Mouse (Mus musculus) liver, adult 2 months (tissue): ENCODE measurements at regions not wholly inside any gene's neighbourhood (a gene's known extent, or its start where the extent isn't known, plus 50 kb on each side); places are given as distances from the start of the nearest gene placed in this dataset.

Source experiments
- DNase-seq: peaks from one replicate; pipeline ENCODE4 v3.0.0-alpha.2; 2011; ENCODE audit warnings: low read depth, low spot score; ENCODE audit errors: extremely low read depth
- H3K27ac ChIP-seq: fragments of 200-500 bp; replicated peaks from 2 replicates; pipeline ENCODE4 v1.5.1; 2012; ENCODE audit warnings: low read depth, mild to moderate bottlenecking, control low read depth, inconsistent platforms, low read length; ENCODE audit not compliant: insufficient read depth
- H3K27me3 ChIP-seq: fragments of 200-500 bp; 2 replicates; pipeline ENCODE4 v1.6.1; 2012; ENCODE audit warnings: mild to moderate bottlenecking, moderate library complexity, low read length, inconsistent platforms; ENCODE audit not compliant: control insufficient read depth, insufficient read depth
- H3K36me3 ChIP-seq: fragments of 200-500 bp; 2 replicates; pipeline ENCODE4 v1.6.1; 2012; ENCODE audit warnings: low read length, inconsistent platforms; ENCODE audit not compliant: control insufficient read depth, insufficient read depth
- H3K4me1 ChIP-seq: fragments of 200-500 bp; 2 replicates; pipeline ENCODE4 v1.6.1; 2011; ENCODE audit warnings: low read length; ENCODE audit not compliant: control insufficient read depth, insufficient read depth
- H3K4me3 ChIP-seq: fragments of 200-500 bp; 2 replicates; pipeline ENCODE4 v1.5.1; 2011; ENCODE audit warnings: low read depth, mild to moderate bottlenecking, control low read depth, low read length, moderate library complexity; ENCODE audit not compliant: insufficient read depth
- H3K79me2 ChIP-seq: fragments of 200-500 bp; 2 replicates; pipeline ENCODE4 v1.6.1; 2012; ENCODE audit warnings: inconsistent platforms, mild to moderate bottlenecking, low read length, moderate library complexity; ENCODE audit not compliant: control insufficient read depth, insufficient read depth
- H3K9ac ChIP-seq: fragments of 200-500 bp; 2 replicates; pipeline ENCODE4 v1.6.1; 2012; ENCODE audit warnings: low read depth, mild to moderate bottlenecking, control low read depth, inconsistent platforms, low read length
- CTCF ChIP-seq: fragments of 200-500 bp; IDR thresholded peaks from 2 replicates; pipeline ENCODE4 v1.5.1; 2011; ENCODE audit warnings: low read depth, low read length, control low read depth
- POLR2A ChIP-seq: fragments of 200-500 bp; IDR thresholded peaks from 2 replicates; pipeline ENCODE4 v1.6.1; 2011; ENCODE audit warnings: low read length, control low read depth; ENCODE audit not compliant: insufficient read depth; ENCODE audit errors: extremely low read depth
- WGBS: fragments of 180-500 bp; shearing (Covaris S2); methylation state at CpG from one replicate; pipeline ENCODE4 v1.1.7; 2018; 5-methylcytosine and 5-hydroxymethylcytosine counted together

DNA sequence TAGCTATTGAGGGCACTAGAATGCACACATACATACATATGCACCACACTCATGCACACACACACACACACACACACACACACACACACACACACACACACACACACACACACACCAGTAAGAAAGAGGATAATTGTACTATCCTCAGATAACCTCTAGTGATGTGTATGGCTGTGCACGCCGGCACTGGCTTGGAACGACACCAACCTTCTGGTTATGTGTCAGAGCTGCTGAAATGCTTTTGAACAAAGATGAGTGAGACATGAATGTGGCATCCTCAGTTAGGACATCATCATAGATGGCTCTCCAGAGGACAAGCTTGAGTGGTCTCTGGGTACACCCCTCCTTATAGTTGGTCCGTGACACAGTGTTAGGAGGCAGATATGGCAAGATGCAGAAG is 173.0 kb upstream of the 3110018I06Rik start:
- H3K27ac ChIP-seq = no peak overlapping the region
- DNase-seq = no peak
- H3K4me3 ChIP-seq = no peak overlapping the region
- no peak for TF ChIP-seq CTCF
- TF ChIP-seq POLR2A = no peak
- no peaks in the 10 kb centered on the region for H3K79me2 ChIP-seq
- H3K9ac ChIP-seq = no peak overlapping the region
- H3K4me1 ChIP-seq = no peaks in the 10 kb centered on the region
- WGBS = 90% methylated on average over 4 of the region's 4 CpGs
- H3K27me3 ChIP-seq = no peaks in the 10 kb centered on the region
- H3K36me3 ChIP-seq = no peaks in the 10 kb centered on the region

DNA sequence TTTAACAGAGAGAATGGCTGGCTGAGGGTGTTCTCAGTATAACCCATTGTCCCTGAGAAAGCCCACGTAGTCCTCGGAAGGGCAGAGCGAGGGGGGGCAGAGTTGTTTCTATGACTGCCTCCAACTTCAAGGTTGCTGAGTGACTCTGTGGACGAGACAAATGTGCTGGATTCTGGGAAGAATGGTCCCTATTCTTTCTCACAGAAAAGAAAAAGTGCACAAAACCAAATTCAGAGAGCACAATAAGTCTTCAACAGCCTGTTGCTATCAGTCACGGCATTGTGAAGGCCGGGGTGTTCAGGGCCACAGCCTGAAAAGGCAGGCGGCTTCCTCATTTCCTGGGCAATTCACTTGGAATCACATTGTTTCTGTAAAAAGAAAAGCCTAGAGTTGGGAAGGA is 165.6 kb upstream of the 3110018I06Rik start:
- no peak for TF ChIP-seq POLR2A
- no peak for TF ChIP-seq CTCF
- no peaks in the 10 kb centered on the region for H3K27me3 ChIP-seq
- no peaks in the 10 kb centered on the region for H3K36me3 ChIP-seq
- H3K9ac ChIP-seq = no peak overlapping the region
- no peaks in the 10 kb centered on the region for H3K4me1 ChIP-seq
- no peaks in the 10 kb centered on the region for H3K79me2 ChIP-seq
- no peak overlapping the region for H3K27ac ChIP-seq
- no peak overlapping the region for H3K4me3 ChIP-seq
- WGBS = 73% methylated on average over 7 of the region's 7 CpGs
- no peak for DNase-seq

DNA sequence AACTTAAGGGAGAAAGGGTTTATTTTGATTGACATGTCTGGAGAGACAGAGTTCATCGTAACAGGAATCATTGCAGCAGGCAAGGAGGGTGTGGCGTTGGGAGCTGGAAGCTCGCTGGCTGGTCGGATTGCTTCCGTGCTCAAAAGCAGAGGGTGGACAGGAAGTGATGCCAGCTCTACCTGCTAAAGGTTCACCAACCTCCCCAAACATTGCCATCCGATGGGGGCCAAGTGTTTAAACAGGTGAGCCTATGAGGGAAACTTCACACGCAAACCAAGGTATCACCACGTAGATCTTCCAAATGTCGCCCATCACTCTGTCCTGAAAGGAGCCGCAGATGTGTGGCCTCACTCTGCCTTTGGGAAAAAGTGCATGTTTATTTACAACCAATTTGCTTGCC is 162.3 kb upstream of the 3110018I06Rik start:
- no peak for DNase-seq
- Histone ChIP-seq H3K79me2 (no peaks in the 10 kb centered on the region), H3K4me1 (no peaks in the 10 kb centered on the region), H3K27ac (no peak overlapping the region), H3K27me3 (no peaks in the 10 kb centered on the region), H3K4me3 (no peak overlapping the region), H3K36me3 (no peaks in the 10 kb centered on the region), H3K9ac (no peak overlapping the region)
- 95% methylated on average over 10 of the region's 10 CpGs for WGBS
- TF ChIP-seq POLR2A = no peak
- TF ChIP-seq CTCF = no peak

DNA sequence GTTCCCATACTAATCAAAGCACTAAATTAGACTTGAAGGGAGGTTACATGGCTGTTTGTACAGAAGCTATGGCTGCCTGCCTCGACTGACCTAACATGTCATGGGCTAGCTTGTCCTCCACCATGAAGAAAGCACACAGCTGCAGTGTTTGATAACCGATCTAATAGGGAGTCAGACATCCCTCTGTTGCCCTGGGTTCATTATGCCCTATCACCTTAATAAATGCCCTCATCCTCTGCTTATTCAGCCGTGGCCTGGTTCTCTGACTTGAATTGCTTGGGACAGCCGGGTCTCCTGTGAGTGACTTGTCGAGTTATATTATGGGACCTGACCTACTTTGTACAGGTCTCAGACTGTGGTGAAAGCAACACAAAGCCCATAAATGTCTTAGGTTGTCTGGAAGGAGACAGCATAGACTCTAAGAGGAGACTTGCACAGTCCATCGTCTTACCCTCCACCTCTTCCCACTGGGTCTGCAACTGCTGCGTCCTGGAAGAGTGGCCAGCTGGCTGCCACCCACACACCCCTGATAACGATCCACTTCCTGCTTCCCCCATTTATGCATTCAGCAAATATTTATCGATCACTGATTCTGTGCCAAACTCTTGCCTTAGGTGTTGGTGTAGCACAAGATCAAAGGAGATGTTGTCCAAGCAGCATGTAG is 161.2 kb upstream of the 3110018I06Rik start:
- 69% methylated on average over 9 of the region's 9 CpGs for WGBS
- H3K27me3 ChIP-seq = no peaks in the 10 kb centered on the region
- H3K36me3 ChIP-seq = no peaks in the 10 kb centered on the region
- no peak overlapping the region for H3K27ac ChIP-seq
- no peak for DNase-seq
- no peaks in the 10 kb centered on the region for H3K79me2 ChIP-seq
- H3K9ac ChIP-seq = no peak overlapping the region
- no peaks in the 10 kb centered on the region for H3K4me1 ChIP-seq
- TF ChIP-seq CTCF = no peak
- TF ChIP-seq POLR2A = no peak
- no peak overlapping the region for H3K4me3 ChIP-seq

DNA sequence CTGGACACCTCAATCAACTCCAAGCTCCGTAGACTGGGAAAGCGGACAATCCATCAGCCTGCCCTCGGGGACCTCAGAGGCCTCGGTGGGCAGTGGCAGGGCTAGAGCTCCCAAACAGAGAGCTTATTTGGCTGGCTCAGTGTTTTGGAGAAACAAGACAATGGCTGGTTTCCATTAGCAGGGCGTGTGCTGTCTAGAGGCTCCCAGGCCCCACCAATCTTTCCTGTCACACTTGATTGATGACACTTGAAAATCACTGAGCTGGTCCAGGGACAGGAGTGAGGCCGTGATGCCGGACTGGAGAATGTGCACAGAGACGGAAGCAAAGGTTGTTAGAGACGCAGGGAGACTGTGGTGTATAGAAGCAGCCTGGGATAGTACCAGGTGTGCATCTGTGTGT is 159.4 kb upstream of the 3110018I06Rik start:
- WGBS = 45% methylated on average over 9 of the region's 9 CpGs
- Histone ChIP-seq H3K36me3 (no peaks in the 10 kb centered on the region), H3K9ac (no peak overlapping the region), H3K4me1 (no peaks in the 10 kb centered on the region), H3K27ac (no peak overlapping the region), H3K27me3 (no peaks in the 10 kb centered on the region), H3K4me3 (no peak overlapping the region), H3K79me2 (no peaks in the 10 kb centered on the region)
- DNase-seq = no peak
- TF ChIP-seq POLR2A = no peak
- TF ChIP-seq CTCF = no peak

DNA sequence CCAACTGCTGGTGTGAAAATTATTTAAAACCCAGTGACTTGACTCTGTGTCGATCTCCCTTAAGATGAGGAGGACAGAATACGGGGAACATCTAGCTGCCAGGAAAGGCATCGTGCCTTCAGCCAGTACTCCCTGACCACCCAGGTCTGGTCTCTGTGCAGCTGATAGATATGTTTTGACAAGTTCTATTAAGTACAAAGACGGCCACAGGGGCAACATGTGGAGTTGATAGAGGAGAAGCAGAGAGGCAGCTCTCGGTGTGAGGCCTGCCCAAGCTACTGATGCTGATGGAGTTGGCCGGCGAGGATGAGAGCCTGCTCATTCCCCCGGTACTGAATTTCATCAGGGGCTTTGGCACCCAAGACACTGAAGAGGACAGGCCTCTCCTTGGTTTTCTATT is 154.1 kb upstream of the 3110018I06Rik start:
- Histone ChIP-seq H3K4me1 (no peaks in the 10 kb centered on the region), H3K27ac (no peak overlapping the region), H3K79me2 (no peaks in the 10 kb centered on the region), H3K9ac (no peak overlapping the region), H3K27me3 (no peaks in the 10 kb centered on the region), H3K4me3 (no peak overlapping the region), H3K36me3 (no peaks in the 10 kb centered on the region)
- 93% methylated on average over 8 of the region's 8 CpGs for WGBS
- DNase-seq = no peak
- no peak for TF ChIP-seq CTCF
- TF ChIP-seq POLR2A = no peak
